Mouse (Mus musculus) liver, embryonic 14.5 days (tissue): Measurements from ENCODE around the gene Wnt7a.

Experiments used
- CTCF ChIP-seq: IDR thresholded peaks from 2 replicates; pipeline ENCODE4 v1.5.1; 2016; ENCODE audit warnings: antibody characterized with exemption, low read depth, control low read depth
- EP300 ChIP-seq: IDR thresholded peaks from 2 replicates; pipeline ENCODE4 v1.6.1; 2016; ENCODE audit warnings: antibody characterized with exemption, low read depth

- TF ChIP-seq EP300 (no peak), CTCF (no peak)
These were observed 48.4 kb downstream of the Wnt7a start for GRCm38 (mm10) chr6:91362756-91363155.
